In the genomic region with DNA sequence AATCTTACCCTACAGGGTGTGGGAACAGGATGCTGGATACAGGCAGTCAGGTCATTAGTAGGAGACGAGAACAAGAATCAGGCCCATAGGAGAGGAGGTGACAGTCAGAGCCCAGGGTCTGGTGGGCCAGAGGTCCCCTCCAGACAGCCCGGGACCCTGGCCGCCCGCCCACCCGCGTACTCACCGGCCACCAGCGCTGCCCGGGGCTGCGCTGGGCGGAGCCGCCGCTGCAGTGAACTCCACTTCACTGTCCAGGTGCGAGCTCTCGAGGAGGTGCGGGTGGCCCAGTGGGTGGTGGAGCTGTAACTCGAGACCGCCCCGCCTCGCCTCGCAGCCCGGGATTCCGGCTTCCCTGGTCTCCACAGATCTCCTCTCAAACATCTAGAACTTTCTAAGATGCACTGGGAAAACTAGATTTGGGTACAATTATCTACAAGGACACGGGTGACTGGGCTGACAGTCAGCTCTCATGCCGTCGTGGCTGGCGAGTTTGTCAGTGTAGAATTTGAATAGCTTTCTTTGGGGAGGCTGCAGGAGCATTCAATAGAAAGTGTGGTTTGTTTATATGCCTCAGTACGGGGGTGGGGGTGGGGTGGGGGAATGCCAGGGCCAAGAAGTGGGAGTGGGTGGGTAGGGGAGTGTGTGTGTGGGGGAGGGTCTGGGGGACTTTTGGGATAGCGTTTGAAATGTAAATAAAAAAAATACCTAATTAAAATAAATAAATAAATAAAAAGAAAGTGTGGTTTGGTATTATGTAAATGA, we compare ENCODE assay signal across 8 mouse cellular contexts. TPM values are rescaled to one million over a fixed set of nuclear protein-coding genes. Genes with fewer than 3 reads are reported as not detected.
DNase-seq lines count a peak whose midpoint lies in the region; ATAC-seq and TF ChIP-seq lines count a peak whose summit lies in the region.

A gene (minus strand): TSS at position 259 of the 762 bp plus-strand sequence.

- no peak within 1 kb of the TSS for H3K9ac ChIP-seq in intestine, postnatal 0 days (ENCODE audit: low read depth, low read length)

- H3K4me3 ChIP-seq in intestine, postnatal 0 days (ENCODE audit: low read depth, low read length): peak within 1 kb of the TSS; percentile 16; the same call in 1 of the 2 replicates

- H3K27ac ChIP-seq in intestine, postnatal 0 days (ENCODE audit: low read depth, low read length): no peak within 1 kb of the TSS

- no peaks in the 10 kb centered on the region for H3K36me3 ChIP-seq in intestine, postnatal 0 days (ENCODE audit: control insufficient read depth, insufficient read depth)

- 3% methylated on average over 29 of the region's 29 CpGs for WGBS in intestine, postnatal 0 days

- no peaks in the 10 kb centered on the region for H3K9me3 ChIP-seq in intestine, postnatal 0 days (ENCODE audit: control insufficient read depth)

- no peak for ATAC-seq in intestine, postnatal 0 days
- ATAC-seq in activated CD4-positive, CD25-positive, alpha-beta regulatory T cell, adult 4 months: no peak

- no peaks in the 10 kb centered on the region for H3K4me1 ChIP-seq in intestine, postnatal 0 days (replicated peaks; ENCODE audit: control insufficient read depth, insufficient read depth, low read length)

- H3K27me3 ChIP-seq in intestine, postnatal 0 days (replicated peaks; ENCODE audit: control insufficient read depth, insufficient read depth, low read length): no peaks in the 10 kb centered on the region

- no peak for TF ChIP-seq CTCF in intestine, postnatal 0 days (IDR thresholded peaks at IDR 0.05; ENCODE audit: low read depth)

- DNase-seq in adrenal gland, adult 2 months: peak; percentile 11
- no peak for DNase-seq in adrenal gland, postnatal 25 days
- DNase-seq in right cerebral cortex, postnatal 4 days: peak; percentile 4
- no peak for DNase-seq in right cerebral cortex, postnatal 36 days (ENCODE audit: low spot score in 2 of 2)
- peak; percentile 41 for DNase-seq in mesoderm, embryonic 11.5 days (ENCODE audit: low read depth, low spot score)
- DNase-seq in MN1 (ENCODE audit: low spot score): no peak

- peak within 1 kb of the TSS; percentile 58 for H3K4me2 ChIP-seq in intestine, postnatal 0 days (replicated peaks; ENCODE audit: low read depth)

RNA-seq across cellular contexts. Expression of the gene that starts here (rescaled TPM):
- total RNA-seq in adrenal gland, adult 2 months (2021): under 1 TPM in 1 of 2 experiments, not detected in 1; 0.14 TPM
- polyA plus RNA-seq in adrenal gland, adult 2 months (2012; rRNA removed): not detected in 2 replicates
- total RNA-seq in adrenal gland, postnatal 25 days (2021): not detected in 2 replicates
- polyA plus RNA-seq in intestine, postnatal 0 days (2015; fragmentation: Nextera tagmentation; extraction: Ambion mirVana): 0.07 TPM in 1 of 2 replicates, not detected in the other
- polyA plus RNA-seq in activated CD4-positive, CD25-positive, alpha-beta regulatory T cell, adult 4 months (2017; shearing (Covaris generic)): not detected

Comparison
In these comparisons a context has a peak if more than half of its experiments do, and no peak if none do; other contexts are left out.
1. DNase-seq: peak in right cerebral cortex, postnatal 4 days (single experiment) and mesoderm, embryonic 11.5 days (single experiment); none in adrenal gland, postnatal 25 days (single experiment), right cerebral cortex, postnatal 36 days (0 of 2) and MN1 (single experiment).
2. Peak in DNase-seq in adrenal gland, adult 2 months; RNA of the gene not detected or under 1 TPM.